Mouse (Mus musculus): ENCODE measurements around the gene Pno1.

GRCm38 (mm10) chr11:17176638-17177037 is 34.7 kb downstream of the Pno1 start:
- no peak for TF ChIP-seq CTCF (IDR thresholded peaks at IDR 0.05; ENCODE audit: control insufficient read depth, insufficient read depth, insufficient read length)
- no peak for TF ChIP-seq USF1 (IDR thresholded peaks at IDR 0.05; ENCODE audit: low read depth)
- TF ChIP-seq FOSL1 (IDR thresholded peaks at IDR 0.05; ENCODE audit: insufficient read depth, low read length, poor library complexity, severe bottlenecking): no peak
- no peak for TF ChIP-seq MAX (IDR thresholded peaks at IDR 0.05)

Data from C2C12 (cell line).